Mouse (Mus musculus) hindlimb bud, embryonic 11.5 days (tissue): ENCODE data around the gene Zic1.

Source experiments
- DNase-seq: peaks from one replicate; pipeline ENCODE4 v3.0.0-alpha.2; 2012; ENCODE audit warnings: low read depth, low spot score; ENCODE audit errors: extremely low spot score

Zic1 gene

GRCm38 (mm10) chr9:91365664-91366063 is at the start of gene Zic1:
Zic1 (minus strand) TSS chr9:91365810.
- no peak for DNase-seq

GRCm38 (mm10) chr9:91414007-91414661 is 48.5 kb upstream of the Zic1 start:
- DNase-seq, result no peak

- no peak for DNase-seq
Observed at GRCm38 (mm10) chr9:91409771-91410170, 44.2 kb upstream of the Zic1 start.

- DNase-seq, result no peak
Observed at GRCm38 (mm10) chr9:91406258-91406763, 40.7 kb upstream of the Zic1 start.

GRCm38 (mm10) chr9:91405753-91406178 is 40.2 kb upstream of the Zic1 start:
- DNase-seq, result no peak

- DNase-seq, result no peak
Observed at GRCm38 (mm10) chr9:91404905-91405752, 39.5 kb upstream of the Zic1 start.

GRCm38 (mm10) chr9:91404229-91404628 is 38.6 kb upstream of the Zic1 start:
- DNase-seq, result no peak

GRCm38 (mm10) chr9:91401471-91401870 is 35.9 kb upstream of the Zic1 start:
- DNase-seq, result no peak

GRCm38 (mm10) chr9:91400482-91401093 is 35.0 kb upstream of the Zic1 start:
- no peak for DNase-seq

- DNase-seq, result no peak
Observed at GRCm38 (mm10) chr9:91399976-91400375, 34.4 kb upstream of the Zic1 start.

GRCm38 (mm10) chr9:91395066-91395772 is 29.6 kb upstream of the Zic1 start:
- no peak for DNase-seq

GRCm38 (mm10) chr9:91394211-91394646 is 28.6 kb upstream of the Zic1 start:
- no peak for DNase-seq

- no peak for DNase-seq
Observed at GRCm38 (mm10) chr9:91393376-91394068, 27.9 kb upstream of the Zic1 start.

GRCm38 (mm10) chr9:91388173-91388572 is 22.6 kb upstream of the Zic1 start:
- no peak for DNase-seq

GRCm38 (mm10) chr9:91387740-91388080 is 22.1 kb upstream of the Zic1 start:
- DNase-seq, result no peak

GRCm38 (mm10) chr9:91386891-91387739 is 21.5 kb upstream of the Zic1 start:
- DNase-seq, result no peak

- DNase-seq, result no peak
Observed at GRCm38 (mm10) chr9:91386502-91386890, 20.9 kb upstream of the Zic1 start.

GRCm38 (mm10) chr9:91385561-91386430 is 20.2 kb upstream of the Zic1 start:
- no peak for DNase-seq
